ENCODE assay signal across 39 mouse cellular contexts in genomic region chr13:91681474-91681873, GRCm38 (mm10). TPM values are rescaled to one million over a fixed set of nuclear protein-coding genes. Genes with fewer than 3 reads are reported as not detected.
"Had no signal": no experiment of that assay in that cellular context is flagged by ENCODE, and none has a peak within 500 bp of the region (broad histone marks: within the 10 kb centered on the region; RNA-seq: fewer than 3 reads in every experiment).

No protein-coding gene starts in this region.

- H3K27me3 ChIP-seq: heart, embryonic 12.5 days; heart, embryonic 13.5 days; heart, embryonic 15.5 days; hindbrain, embryonic 12.5 days; hindbrain, embryonic 13.5 days; hindbrain, embryonic 15.5 days; intestine, embryonic 15.5 days; kidney, embryonic 15.5 days had no signal

- H3K4me2 ChIP-seq: heart, embryonic 11.5 days; heart, embryonic 12.5 days; heart, embryonic 13.5 days; heart, embryonic 15.5 days; hindbrain, embryonic 12.5 days; hindbrain, embryonic 13.5 days; hindbrain, embryonic 14.5 days; hindbrain, embryonic 15.5 days; intestine, embryonic 15.5 days; kidney, embryonic 15.5 days had no signal

- H3K36me3 ChIP-seq: intestine, embryonic 15.5 days had no signal

- H3K4me3 ChIP-seq: heart, embryonic 12.5 days; heart, embryonic 13.5 days; heart, embryonic 15.5 days; hindbrain, embryonic 10.5 days; hindbrain, embryonic 12.5 days; hindbrain, embryonic 13.5 days; hindbrain, embryonic 15.5 days; intestine, embryonic 15.5 days; kidney, embryonic 15.5 days; layer of hippocampus, adult 2 months; left cerebral cortex, adult 2 months had no signal

- H3K9me3 ChIP-seq: heart, embryonic 13.5 days; heart, embryonic 15.5 days; hindbrain, embryonic 12.5 days; hindbrain, embryonic 15.5 days; intestine, embryonic 15.5 days; kidney, embryonic 15.5 days had no signal

- DNase-seq: heart, postnatal 10 days; heart, postnatal 14 days; heart, postnatal 36 days; heart, postnatal 4 days; kidney, adult 11 months; kidney, adult 18-20 months; kidney, adult 2 months; kidney, adult 8-10 months; kidney, adult 9 months; kidney, postnatal 10 days; kidney, postnatal 14 days; kidney, postnatal 25 days; kidney, postnatal 36 days; kidney, postnatal 4 days; layer of hippocampus, adult 9-11 months; layer of hippocampus, postnatal 36 days had no signal

- ATAC-seq: hindbrain, embryonic 16.5 days; hindbrain, postnatal 0 days; inflammation-experienced regulatory T-cells, adult 6 months; intestine, embryonic 15.5 days; intestine, embryonic 16.5 days; intestine, postnatal 0 days had no signal

- H3K4me1 ChIP-seq: heart, embryonic 12.5 days; heart, embryonic 15.5 days; hindbrain, embryonic 10.5 days; hindbrain, embryonic 12.5 days; hindbrain, embryonic 13.5 days; hindbrain, embryonic 15.5 days; intestine, embryonic 15.5 days; kidney, embryonic 15.5 days had no signal

- H3K9ac ChIP-seq: heart, embryonic 12.5 days; heart, embryonic 13.5 days; heart, embryonic 15.5 days; hindbrain, embryonic 12.5 days; hindbrain, embryonic 13.5 days; hindbrain, embryonic 14.5 days; hindbrain, embryonic 15.5 days; intestine, embryonic 15.5 days; kidney, embryonic 15.5 days had no signal

- H3K27ac ChIP-seq: heart, embryonic 13.5 days; heart, embryonic 15.5 days; hindbrain, embryonic 10.5 days; hindbrain, embryonic 12.5 days; hindbrain, embryonic 13.5 days; hindbrain, embryonic 14.5 days; hindbrain, embryonic 15.5 days; hindbrain, postnatal 0 days; intestine, embryonic 15.5 days; kidney, embryonic 15.5 days; kidney, postnatal 0 days; layer of hippocampus, adult 2 months; left cerebral cortex, adult 2 months had no signal

RNA-seq across cellular contexts. Expression of gene Acot12, which starts 59.8 kb away (rescaled TPM):
- total RNA-seq: heart, postnatal 14 days; heart, postnatal 25 days; heart, postnatal 36 days; heart, postnatal 4 days; hematopoietic stem cell, adult 5-6 weeks had no signal
- polyA plus RNA-seq: heart, embryonic 11.5 days; heart, embryonic 12.5 days; heart, embryonic 13.5 days; heart, embryonic 16.5 days; heart, postnatal 0 days; hindbrain, embryonic 10.5 days; hindbrain, embryonic 12.5 days; hindbrain, embryonic 13.5 days; hindbrain, embryonic 15.5 days; inflammation-experienced regulatory T-cells, adult 6 months; kidney, embryonic 15.5 days had no signal
